Mouse (Mus musculus) bone marrow macrophage, adult 2 months (primary cell): ENCODE data around the gene Sct.

Experiments used
- CTCF ChIP-seq: IDR thresholded peaks from 2 replicates; pipeline ENCODE4 v1.5.1; 2012; ENCODE audit warnings: low read depth, mild to moderate bottlenecking, low read length, moderate library complexity
- POLR2A ChIP-seq: IDR thresholded peaks from 2 replicates; pipeline ENCODE4 v1.6.1; 2012; ENCODE audit warnings: mild to moderate bottlenecking, low read depth, low read length, borderline replicate concordance

GRCm38 (mm10) chr7:141301386-141301785 lies 22.5 kb upstream of the Sct start:
- no peak for TF ChIP-seq POLR2A
- no peak for TF ChIP-seq CTCF
